Mouse (Mus musculus) liver, embryonic 14.5 days (tissue): ENCODE data around the gene Draxin.

ENCODE experiments used
- CTCF ChIP-seq: IDR thresholded peaks from 2 replicates; pipeline ENCODE4 v1.5.1; 2016; ENCODE audit warnings: antibody characterized with exemption, low read depth, control low read depth
- EP300 ChIP-seq: IDR thresholded peaks from 2 replicates; pipeline ENCODE4 v1.6.1; 2016; ENCODE audit warnings: antibody characterized with exemption, low read depth

- TF ChIP-seq CTCF (no peak), EP300 (no peak)
These were observed 49.9 kb downstream of the Draxin start for GRCm38 (mm10) chr4:148080597-148080973.
